Mouse (Mus musculus) thymus, postnatal 14 days (tissue): ENCODE data around the gene Padi6.
A peak's percentile ranks its signal among the peaks of the same experiment; 100 is the strongest.

ENCODE experiments used
- DNase-seq: peaks from one replicate; pipeline ENCODE4 v3.0.0; 2021

The Padi6 gene

GRCm38 (mm10) chr4:140747978-140748377 lies 5.5 kb upstream of the Padi6 start:
- no peak for DNase-seq

DNA sequence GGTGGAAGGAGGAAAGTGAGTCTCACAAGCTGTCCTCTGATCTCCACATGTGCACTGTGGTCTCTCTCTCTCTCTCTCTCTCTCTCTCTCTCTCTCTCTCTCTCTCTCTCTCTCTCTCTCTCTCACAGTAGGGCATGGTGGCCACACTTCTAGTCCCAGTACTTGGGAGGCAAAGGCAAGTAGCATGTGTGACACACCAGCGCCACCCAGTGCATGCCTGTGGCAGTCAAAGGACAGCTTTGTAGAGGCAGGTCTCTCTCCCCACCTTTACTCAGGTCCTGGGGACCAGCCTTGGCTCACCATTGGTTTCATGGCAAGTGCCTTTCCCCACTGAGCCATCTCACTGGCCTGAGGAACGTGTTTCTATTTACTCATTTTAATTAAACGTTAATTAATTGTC lies 2.2 kb upstream of the Padi6 start:
- peak; percentile 84 for DNase-seq

DNA sequence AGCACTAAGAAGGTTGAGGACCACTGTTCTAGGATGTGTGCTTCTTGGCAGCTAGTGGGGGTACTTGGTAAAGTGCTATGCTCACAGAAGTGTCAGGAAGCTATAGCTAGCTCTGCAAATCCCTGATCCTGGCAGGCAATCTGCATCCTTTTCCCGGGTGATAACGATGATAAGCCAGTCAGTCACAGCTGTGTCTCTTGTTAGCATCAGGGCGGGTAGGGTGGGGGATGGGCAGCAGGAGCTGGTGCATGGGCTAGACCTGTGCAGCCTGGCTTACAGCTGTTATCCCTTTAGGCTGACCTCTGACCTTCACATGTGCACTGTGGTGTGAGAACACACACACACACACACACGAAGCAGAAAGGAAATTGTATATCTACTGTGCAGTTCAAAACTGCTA lies 643 bp upstream of the Padi6 start:
- no peak for DNase-seq

DNA sequence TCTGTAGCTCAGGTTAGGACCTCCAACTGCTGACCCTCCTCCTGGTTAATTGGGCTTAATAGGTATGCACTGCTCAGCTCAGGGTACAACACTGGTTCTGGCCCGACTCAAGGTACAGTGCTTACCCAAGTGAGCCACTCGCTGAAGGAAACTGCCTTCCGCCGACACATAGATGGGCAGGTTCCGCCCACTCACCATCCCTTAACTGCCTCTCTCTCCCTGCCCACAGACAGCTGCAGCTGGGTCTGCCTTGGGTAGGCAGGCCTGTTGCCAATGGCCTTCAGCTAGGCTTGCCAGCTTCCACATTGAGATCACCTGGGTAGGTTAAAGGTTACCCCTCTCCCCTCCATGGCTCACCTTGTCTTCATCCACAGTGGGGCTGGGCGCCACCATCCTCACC lies 1.0 kb downstream of the Padi6 start:
- peak; percentile 37 for DNase-seq

DNA sequence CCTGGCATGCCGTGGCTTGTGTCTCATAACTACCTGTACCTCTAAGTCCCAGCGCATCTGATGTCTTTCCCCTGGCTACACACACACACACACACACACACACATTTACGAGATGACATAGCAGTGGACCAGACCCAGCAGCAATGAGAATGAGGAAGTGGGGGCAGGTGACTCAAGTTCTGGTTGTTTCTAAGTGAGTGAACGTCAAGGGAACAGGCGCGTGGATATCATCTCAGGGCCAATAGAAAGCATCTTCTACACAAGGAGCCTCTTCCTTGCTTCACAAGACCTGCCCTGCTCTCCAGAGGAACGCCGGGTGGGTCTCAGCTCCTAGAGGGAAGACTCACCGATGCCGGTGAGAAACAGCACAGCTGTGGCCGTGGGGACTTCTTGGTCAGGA lies 1.8 kb downstream of the Padi6 start:
- no peak for DNase-seq

GRCm38 (mm10) chr4:140732871-140733270 lies 9.6 kb downstream of the Padi6 start:
- no peak for DNase-seq

GRCm38 (mm10) chr4:140731654-140732053 lies 10.8 kb downstream of the Padi6 start:
- DNase-seq = peak; percentile 30

- DNase-seq = no peak
These were observed 15.5 kb downstream of the Padi6 start for GRCm38 (mm10) chr4:140726907-140727306.

DNA sequence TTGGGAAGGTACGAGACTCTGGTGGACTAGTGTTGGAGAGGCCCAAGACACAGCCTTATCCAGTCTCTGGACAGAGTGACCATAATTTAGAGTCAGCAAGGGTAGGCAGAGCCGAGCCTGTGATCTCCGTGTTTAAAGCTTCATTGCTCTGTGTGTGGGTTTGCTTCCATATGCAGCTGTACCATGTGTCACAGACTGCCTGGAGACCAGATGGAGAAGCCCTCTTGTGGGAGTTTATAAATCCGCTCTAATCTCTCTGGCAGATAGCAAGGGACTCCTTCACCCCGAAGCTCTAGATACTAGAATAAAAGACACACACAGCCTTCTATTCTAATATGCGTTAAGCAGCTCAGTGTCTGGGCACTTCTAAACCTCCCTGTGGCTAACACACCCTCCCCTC lies 17.7 kb downstream of the Padi6 start:
- DNase-seq = no peak

DNA sequence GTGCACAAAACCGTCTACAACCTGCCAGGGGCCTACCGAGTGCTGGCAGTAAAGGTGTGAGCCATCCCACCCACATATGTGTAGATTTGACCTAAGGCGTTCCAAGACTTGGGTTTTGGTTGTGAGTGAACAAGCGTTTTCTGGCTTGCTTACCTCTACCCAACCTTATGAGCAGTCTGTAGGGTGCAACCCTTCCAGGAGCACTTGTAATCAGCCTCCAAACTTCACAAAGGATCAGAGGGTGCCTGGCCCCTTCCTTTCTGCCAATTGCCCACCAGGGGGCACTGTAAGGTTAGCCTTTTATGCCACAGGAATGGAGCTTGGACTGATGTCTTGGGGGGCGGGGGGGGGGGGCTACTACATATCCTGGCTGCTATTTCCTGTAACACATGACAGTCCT lies 18.6 kb downstream of the Padi6 start:
- DNase-seq = peak; percentile 59

DNA sequence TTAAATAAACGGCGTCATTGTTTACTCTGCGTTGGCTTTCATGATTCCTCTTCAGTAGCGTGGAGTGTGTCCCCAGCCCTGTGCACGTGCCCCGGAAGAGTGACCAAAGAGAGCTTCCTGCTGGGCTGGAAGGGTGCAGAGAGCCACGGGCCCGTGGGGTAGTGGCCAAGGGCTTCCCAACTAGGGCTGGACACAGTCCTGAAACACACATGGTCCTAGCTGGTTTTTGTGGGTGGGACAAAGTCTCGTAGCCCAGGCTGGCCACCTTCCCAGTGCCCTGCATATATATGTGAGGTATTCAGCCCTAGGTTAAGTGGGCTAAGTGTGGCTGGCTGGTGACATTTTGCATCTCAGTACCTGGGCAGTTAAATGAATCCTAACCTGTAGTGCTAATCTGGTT lies 19.3 kb downstream of the Padi6 start:
- no peak for DNase-seq

DNA sequence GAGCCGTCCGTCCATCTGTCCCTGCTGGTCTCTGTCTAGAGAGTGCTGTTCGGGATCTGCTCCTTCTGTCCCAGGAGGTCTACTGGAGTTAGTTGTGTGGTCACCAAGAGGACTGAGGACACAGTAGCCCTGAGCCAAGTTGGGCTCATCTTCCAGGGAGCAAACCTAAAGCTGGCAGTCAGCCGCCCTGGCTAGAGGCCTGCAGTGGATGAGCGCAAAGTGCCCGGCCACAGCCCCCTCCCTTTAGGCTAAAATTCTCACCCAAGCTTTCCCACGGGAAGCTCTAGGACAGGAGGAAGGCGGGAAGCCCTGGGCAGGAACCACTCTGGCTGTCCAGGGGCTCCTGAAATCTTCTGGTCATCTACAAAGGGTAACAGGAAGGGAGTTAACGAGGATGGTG lies 19.7 kb downstream of the Padi6 start:
- DNase-seq = no peak

DNA sequence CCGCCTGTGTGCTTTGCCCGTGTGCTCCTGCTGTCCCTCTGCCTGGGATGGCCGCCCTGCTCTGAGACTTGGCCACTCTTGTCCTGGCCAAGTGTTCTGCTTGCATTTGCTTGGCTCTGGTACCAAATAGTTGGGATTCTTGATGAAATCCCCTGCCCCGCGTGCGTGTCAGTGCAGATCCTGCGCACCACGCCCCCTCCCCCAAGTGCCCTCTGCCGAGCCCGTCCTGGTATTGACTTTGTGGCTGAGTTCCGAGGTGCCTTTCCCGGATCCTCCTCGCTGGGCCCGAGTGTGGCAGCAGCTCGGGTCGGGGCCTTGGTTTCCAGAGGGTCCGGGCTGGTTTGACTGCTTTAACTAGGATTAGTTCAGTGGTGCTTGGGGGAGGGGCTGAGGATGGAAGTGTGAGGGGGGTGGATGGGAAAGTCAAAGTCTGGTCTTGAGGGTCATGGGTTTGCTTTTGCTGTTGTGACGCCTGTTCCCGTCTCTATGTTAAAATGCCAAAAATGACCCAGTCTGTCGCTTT lies 20.4 kb downstream of the Padi6 start:
- DNase-seq = no peak

- DNase-seq = no peak
These were observed 22.4 kb downstream of the Padi6 start for GRCm38 (mm10) chr4:140720091-140720490.

- no peak for DNase-seq
These were observed 24.0 kb downstream of the Padi6 start for GRCm38 (mm10) chr4:140718436-140718835.

DNA sequence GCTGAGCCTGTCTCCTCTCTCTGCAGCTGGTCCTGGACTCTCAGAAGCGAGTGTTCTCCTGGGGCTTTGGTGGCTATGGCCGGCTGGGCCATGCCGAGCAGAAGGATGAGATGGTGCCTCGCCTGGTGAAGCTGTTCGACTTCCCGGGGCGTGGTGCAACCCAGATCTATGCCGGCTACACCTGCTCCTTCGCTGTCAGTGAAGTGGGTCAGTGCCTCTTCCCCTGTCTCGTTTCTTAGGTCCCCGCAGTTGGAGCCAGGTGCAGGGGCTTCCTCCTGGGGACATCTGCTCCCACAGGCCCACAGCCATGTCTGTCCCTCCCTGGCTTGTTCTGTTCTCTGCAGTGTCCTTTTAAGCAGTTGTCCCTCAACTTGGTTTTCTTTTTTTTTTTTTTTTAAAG lies 25.4 kb downstream of the Padi6 start:
- DNase-seq = peak; percentile 57

GRCm38 (mm10) chr4:140714586-140714985 lies 27.9 kb downstream of the Padi6 start:
- no peak for DNase-seq

DNA sequence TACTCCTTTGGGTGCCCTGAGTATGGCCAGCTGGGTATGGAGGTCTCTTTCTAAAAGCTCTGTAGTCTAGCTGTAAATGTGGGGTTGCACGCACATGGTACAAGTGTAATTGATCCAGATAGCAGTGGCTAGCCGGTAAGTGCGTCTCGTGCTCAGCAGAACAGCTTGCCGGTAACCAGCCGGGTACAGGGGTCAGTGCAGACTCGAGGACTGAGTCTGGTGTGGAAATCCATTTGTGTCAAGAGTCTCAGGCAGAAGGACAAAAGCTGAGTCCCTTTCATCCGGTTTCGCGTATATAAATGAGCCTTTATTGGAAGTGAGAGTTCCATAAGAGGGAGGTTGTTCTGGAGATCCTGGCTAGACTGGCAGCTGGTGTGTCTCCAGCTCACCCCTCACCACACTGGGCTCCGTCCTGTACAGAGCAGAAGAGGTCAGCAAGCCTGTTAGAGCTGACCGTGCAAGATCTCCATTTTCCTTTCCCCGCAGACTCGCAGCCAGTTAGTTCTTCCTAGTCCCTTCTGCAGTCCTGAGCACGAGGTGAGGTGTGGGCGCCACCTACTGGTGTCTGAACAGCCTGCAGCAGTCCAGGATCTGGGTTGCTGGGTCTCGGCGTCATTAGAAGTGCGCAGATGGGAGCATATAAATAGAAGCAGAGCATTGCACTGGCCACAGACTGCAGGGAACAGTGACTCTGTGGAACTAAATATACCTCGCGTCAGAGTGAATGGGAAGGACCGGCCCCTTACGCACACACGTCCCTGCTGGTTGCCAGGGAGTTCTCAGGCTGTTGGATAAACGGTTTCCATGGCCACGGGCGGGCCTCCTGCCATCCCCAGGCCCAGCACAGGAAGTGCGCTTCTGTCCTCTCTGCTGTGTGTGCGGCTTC lies 28.7 kb downstream of the Padi6 start:
- DNase-seq = peak; percentile 88

GRCm38 (mm10) chr4:140711360-140711759 lies 31.1 kb downstream of the Padi6 start:
- DNase-seq = no peak

GRCm38 (mm10) chr4:140710781-140711180 lies 31.7 kb downstream of the Padi6 start:
- no peak for DNase-seq

DNA sequence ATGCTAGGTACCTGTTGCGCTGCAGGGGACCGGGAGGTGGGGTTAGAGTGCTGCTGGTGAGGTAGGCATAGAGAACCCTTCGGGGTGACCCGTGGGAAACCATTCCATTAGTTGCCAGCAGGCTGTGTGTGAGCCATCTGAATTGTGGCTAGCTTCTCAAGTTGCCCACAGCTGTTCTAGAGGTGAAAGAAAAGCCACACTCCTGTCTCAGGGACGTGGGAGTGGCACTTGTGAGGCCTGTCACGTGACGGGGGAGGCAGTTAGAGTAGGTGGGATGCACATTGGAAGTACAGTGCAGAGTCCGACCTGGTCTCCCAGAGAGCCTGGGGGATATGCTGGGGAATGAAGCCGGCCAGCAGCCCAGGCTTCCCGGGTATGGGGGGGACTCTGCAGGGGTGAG lies 32.8 kb downstream of the Padi6 start:
- DNase-seq = no peak

DNA sequence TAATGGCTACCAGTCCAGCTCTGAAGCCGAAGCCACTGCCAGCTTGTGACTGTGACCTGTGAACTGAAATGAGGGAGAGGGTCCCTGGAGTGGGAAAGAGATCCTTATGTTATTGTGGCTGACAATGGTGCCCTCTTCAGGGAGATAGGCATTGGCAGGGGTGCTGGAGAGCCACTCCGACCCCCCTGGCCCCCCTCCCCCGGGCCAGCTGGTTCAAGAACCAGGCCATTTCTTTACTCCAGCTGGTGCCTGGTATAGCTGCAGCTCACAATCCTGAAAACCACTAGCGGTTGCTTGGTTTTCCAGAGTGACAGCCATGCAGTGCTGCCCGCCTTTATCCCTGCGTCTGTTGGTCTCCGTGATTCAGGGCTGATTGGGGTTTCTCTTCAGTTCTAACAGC lies 33.3 kb downstream of the Padi6 start:
- DNase-seq = no peak

GRCm38 (mm10) chr4:140708297-140708927 lies 34.0 kb downstream of the Padi6 start:
- no peak for DNase-seq

GRCm38 (mm10) chr4:140707615-140708014 lies 34.8 kb downstream of the Padi6 start:
- no peak for DNase-seq
